ENCODE assay signal across 10 mouse cellular contexts in the genomic region with DNA sequence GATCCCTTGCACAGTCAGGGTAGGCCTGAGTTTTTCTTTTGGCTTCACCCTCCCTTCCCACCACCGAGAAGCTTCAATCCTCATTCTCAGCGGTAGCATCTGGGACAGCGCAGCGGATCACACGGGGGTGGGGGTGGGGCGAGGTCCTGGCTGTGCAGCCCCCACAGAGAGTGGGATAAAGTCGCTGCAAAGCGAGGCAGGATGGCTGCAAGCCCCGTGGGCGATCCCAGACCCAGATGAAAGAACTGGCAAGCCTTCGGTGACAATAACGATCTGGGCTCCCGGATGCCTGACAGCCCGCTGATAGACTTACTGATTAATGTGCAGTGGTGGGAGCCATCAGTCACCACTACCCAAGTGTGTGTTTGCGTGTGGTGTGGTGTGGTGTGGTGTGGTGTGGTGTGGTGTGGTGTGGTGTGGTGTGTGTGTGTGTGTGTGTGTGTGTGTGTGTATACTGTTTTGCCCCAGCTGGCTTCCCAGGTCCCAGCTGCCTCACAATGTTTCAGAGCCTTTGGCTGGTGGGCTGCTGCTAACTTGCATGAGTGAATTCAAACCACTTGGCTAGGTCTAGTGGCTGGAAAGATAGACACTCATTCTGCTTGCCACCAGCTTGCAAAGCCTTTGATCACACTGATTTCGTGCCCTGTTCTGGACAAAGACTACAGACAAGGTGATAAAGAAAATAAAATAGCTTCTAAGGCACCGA. TPM values are rescaled to one million over a fixed set of nuclear protein-coding genes. Genes with fewer than 3 reads are reported as not detected.
DNase-seq lines count a peak whose midpoint lies in the region; ATAC-seq lines count a peak whose summit lies in the region.
"Had no signal": no experiment of that assay in that cellular context is flagged by ENCODE, and none has a peak within 500 bp of the region (broad histone marks: within the 10 kb centered on the region; RNA-seq: fewer than 3 reads in every experiment).

No protein-coding gene starts in this region.

- peak; percentile 29; the same call in 1 of the 2 replicates for ATAC-seq in limb, embryonic 13.5 days (ENCODE audit: low FRiP score, low read depth)
- ATAC-seq in activated CD4-positive, CD25-positive, alpha-beta regulatory T cell, adult 4 months, result no peak

- no peak overlapping the region for H3K27ac ChIP-seq in limb, embryonic 13.5 days

- no peak overlapping the region for H3K9ac ChIP-seq in limb, embryonic 13.5 days

- DNase-seq in embryo, embryonic 10 days (ENCODE audit: low spot score), result peak; percentile 50
- no peak for DNase-seq in embryo, embryonic 9.5 days (ENCODE audit: extremely low spot score)
- DNase-seq in right cerebral cortex, adult 18-20 months, result peak; percentile 13
- no peak for DNase-seq in right cerebral cortex, adult 2 months (ENCODE audit: low spot score in 2 of 2)
- no peak for DNase-seq in gastrocnemius, adult 18-20 months (ENCODE audit: low spot score)
- DNase-seq in thymus, postnatal 10 days (ENCODE audit: low spot score in 2 of 2), result no peak
- DNase-seq: adrenal gland, postnatal 25 days; lung, adult 2 months had no signal

- H3K4me1 ChIP-seq in limb, embryonic 13.5 days, result peaks cover 3% of the 10 kb centered on the region; the same call in 1 of the 2 replicates

- whole genome bisulfite sequencing in limb, embryonic 13.5 days, result 21% methylated on average over 16 of the region's 17 CpGs

- H3K4me3 ChIP-seq in limb, embryonic 13.5 days, result no peak overlapping the region

- peak overlapping the region; percentile 49 for H3K4me2 ChIP-seq in limb, embryonic 13.5 days (replicated peaks)

- H3K9me3 ChIP-seq in limb, embryonic 13.5 days, result no peaks in the 10 kb centered on the region

- H3K27me3 ChIP-seq in limb, embryonic 13.5 days, result no peaks in the 10 kb centered on the region

- no peaks in the 10 kb centered on the region for H3K36me3 ChIP-seq in limb, embryonic 13.5 days

RNA-seq across cellular contexts. Expression of a gene that starts 40.4 kb away (rescaled TPM):
- polyA plus RNA-seq in limb, embryonic 13.5 days (2015; fragmentation: Nextera tagmentation; extraction: Ambion mirVana), result 8.5 and 9.2 TPM in 2 replicates
- total RNA-seq in gastrocnemius, adult 18-20 months (2021), result 10 to 100 TPM; 70.0 to 98.6 TPM
- polyA plus RNA-seq in activated CD4-positive, CD25-positive, alpha-beta regulatory T cell, adult 4 months (2017; shearing (Covaris generic)), result 100 to 1,000 TPM in 1 of 2 experiments, 10 to 100 TPM in 1; 73.9 to 107 TPM

Comparison
In these comparisons a context has a peak if more than half of its experiments do, and no peak if none do; other contexts are left out.
1. DNase-seq: peak in embryo, embryonic 10 days (single experiment) and right cerebral cortex, adult 18-20 months (single experiment); none in embryo, embryonic 9.5 days (single experiment), right cerebral cortex, adult 2 months (0 of 2), gastrocnemius, adult 18-20 months (single experiment) and thymus, postnatal 10 days (0 of 2).